Mouse (Mus musculus) kidney, postnatal 25 days (tissue): Measurements from ENCODE around the gene Golgb1.
"Not testable (repeated sequence)": the region's sequence is repeated elsewhere in the genome, so short reads cannot be mapped to it uniquely, and the experiment has no call there.

Experiments used
- DNase-seq, 2 experiments: peaks; one replicate each; pipeline ENCODE4 v3.0.0; 2021; ENCODE audit warnings: mixed read lengths in 2 of 2

The Golgb1 gene

DNA sequence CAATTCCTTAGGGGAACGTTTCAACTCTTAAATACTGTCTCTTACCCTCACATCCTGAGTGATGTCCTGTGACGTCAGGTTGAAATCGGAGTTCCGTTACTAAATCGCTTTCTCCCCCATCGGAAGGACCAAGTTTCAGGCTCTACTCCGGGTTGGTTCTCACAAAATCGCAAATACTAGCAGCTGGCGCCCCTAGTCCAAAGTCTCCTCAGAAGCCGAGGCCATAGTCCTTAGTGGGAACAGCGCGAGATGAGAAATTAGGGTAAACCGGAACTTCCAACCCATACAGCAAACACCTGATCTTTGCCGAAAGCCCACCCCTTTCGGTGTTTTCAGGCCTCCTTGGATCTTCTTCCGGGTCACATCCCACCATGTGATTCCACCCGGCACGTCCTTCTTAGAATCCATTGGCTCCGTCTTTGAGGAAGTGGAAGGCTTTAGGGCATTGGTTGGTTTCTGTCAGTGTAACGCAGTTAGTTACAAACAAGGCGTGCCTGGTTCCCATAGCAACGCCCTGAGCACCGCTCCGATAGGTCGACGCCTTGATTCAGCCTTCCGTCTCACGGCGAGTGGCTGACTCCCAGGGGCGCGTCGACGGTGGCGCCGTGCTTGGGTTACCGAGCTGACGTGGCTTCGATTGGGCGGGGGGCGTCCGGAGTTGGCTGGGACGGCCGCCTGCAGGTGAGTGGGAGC, at the start of gene Golgb1, which contains the start of gene Eaf2:
TSS of gene Golgb1 (plus strand) at position 558 of the 693 bp plus-strand sequence.
TSS of gene Eaf2 (minus strand) at position 421 of the 693 bp plus-strand sequence.
- DNase-seq = peak; percentile 99

DNA sequence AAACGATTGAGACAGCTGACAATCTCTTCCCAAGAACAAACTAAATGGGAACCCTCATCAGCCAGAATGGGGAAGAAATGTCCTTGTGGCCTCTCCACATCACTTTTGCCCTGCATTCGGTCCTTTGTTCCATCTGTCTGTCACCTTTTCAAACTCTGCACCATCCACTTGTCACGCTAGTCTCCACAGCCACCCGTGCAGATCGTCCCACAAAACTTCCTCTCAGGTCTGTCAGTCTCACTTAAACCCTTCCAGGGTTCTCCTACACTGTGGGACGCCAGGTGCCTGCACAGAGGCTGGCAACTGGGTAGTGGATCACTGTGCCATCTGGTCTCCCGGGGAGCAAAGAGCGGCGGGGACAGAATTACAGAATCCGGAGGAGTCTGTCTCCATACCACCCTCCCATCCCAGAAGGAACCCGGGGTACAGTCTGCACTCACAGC, 47.3 kb upstream of the Golgb1 start:
- DNase-seq = no peak

DNA sequence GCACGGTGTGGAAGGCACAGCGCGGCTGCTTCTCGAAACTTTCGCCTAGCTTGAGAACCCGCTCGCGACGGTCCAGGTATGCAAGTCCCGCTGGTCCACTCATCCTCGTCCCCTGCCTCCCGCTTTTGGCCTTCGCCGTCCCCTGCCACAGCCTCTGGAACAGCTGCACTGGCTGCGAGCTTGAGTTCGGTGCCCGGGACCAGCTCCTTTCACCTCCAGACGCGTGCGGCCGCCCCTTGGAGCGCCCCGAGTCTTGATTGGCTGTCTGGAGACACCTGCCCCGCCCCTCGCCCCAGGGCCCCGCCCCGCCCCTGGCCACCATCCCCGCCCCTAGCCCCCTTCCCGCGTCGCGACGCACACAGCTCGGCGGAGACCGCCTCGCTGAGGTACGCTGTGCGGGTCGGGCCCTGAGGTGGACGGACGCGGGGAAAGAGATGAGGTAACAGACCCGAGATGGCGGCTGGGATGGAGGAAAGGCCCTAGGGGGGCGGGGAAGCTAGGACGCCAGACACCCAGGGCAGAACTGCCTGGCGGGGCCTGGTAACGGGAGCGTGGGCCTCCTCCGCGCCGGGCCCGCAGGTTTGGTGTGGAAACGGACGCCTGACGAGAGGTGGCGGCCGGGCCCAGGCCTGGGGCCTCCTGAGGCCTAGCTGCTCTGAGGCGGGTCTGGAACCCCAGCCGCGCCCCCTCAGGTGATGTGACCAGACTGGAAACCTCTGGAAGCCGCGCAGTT, 46.7 kb upstream of the Golgb1 start, which contains the start of gene Iqcb1:
TSS of gene Iqcb1 (plus strand) at position 332 of the 733 bp plus-strand sequence.
- peak; percentile 89 to 94 for DNase-seq

DNA sequence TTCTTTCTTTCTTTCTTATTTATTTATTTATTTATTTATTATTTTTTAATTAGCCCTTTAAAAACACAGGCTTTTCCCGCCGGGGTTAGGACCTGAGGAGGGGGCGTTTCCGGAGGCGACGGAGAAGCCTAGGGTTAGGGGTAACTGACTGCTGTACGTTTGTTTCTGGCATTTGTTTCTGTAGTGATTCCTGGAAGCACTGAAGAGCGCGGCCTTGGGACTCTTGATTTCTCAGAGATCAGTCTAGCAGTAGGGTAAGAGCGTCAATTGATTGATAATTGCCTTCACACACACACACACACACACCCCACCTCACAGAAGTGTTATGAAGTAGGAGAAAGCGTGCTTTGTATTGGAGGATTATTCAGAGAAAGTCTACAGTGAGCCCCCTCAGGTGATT, 46.1 kb upstream of the Golgb1 start:
- DNase-seq = no peak

DNA sequence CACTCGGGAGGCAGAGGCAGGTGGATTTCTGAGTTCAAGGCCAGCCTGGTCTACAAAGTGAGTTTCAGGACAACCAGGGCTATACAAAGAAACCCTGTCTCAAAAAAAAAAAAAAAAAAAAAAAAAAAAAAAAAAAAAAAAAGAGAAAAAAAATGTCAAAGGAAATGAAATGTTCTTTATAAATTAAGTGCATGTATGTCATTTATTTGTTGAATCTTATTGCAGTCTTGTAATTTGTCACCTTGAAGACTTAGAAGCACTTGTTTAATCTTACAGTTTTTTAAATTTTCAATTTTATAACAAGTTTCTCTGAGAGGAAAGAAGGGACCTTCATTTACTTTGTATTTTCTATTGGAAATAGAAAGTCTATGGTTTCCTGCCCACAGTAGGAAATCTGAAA, 28.0 kb upstream of the Golgb1 start:
- DNase-seq = not testable (repeated sequence)

DNA sequence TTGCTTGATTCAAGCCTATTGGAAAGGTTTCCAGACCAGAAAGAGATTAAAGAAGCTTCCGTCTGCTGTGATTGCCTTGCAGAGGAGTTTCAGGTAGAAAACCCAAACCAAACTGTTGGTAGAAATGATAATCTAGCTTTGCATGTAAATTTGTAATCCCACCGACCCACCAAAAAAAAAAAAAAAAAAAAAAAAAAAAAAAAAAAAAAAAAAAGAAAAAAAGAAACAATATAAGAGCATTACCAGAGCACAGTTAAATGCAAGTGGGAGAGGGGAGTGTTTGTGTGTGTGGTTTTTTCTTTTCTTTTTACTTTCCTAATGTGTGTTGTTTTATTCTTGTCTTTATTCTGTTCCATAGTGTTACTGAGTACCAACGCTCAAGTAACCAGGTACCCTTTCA, 23.7 kb upstream of the Golgb1 start:
- DNase-seq = no peak

DNA sequence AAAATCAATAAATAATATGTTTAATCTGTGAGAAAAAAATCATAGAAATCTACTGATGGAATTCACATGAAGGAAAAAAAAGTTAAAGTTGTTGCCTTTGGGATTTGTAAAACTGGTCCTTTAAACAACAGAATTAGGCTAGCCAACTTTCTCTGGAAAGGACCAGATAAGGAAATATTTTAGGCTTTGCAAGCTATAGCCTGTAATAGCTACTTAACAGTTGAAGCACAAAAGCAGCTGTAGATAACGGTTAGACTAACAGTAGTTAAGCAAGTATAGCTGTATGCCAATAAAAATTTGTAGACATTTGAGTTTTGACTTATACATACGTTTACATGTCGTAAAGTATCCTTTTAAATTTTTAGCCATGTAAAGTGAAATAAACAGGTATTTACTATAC, 11.4 kb upstream of the Golgb1 start:
- DNase-seq = no peak

DNA sequence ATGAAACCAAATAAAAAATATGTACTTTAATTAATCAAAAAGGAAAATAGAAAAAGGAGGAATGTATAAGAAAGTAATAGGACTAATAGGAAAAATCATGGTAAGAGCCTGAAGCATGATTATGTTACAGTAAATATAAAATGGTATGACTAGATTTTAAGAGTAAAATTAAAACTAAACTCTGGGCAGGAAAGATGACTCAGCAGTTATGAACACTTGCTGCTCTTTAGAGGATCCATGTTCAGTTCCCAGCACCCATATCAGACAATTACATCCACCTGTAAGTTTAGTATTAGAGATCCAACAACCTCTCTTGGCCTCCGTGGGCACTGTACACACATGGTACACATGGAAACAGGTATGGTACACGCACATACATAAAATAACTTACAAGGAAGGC, 5.5 kb upstream of the Golgb1 start:
- no peak for DNase-seq

DNA sequence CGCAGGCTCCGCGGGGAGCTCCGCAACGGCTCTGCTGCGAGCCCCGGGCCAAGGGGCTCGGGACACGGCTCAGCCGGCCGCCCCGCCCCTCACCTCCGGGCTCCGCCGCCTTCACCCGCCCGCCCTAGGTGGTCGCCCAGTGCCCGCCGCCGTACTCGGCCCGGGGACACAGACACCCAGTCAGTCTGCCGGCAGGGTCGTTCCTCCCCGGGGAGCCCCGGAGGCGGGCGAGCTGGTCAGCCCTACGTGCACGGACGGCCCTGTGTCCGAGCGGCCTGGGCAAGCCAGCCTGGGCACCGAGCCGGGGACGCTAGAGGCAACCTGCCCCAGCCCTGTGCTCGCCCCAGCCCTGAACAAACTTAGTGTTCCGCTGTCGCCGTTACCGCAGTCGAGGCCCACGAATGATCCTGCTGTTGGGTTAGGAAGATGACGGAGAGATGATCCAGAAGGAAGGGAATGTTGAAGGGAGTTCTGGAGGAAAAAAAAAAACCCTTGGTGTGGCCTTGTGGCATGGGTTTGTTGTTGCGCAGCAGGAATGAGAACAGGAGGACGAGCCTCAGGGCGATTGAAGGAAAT, 424 bp downstream of the Golgb1 start:
- DNase-seq = peak; percentile 48 to 73

DNA sequence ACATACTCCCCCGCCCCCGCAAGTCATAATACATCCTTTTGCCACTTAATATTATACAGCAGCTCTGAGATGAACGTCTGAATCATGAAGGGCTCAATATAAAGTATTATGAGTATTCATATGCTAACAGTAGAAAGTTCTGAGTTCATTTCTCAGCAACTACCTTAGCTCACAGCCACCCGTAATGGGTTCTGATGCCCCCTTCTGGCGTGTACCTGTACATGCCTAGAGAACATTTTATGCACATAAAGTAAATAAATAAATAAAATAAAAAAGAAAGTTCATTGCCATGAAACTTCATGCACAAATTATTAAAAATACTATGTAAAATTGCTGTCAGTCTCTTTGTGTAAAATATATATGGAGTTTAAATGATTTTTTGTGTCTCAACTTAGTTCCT, 2.4 kb downstream of the Golgb1 start:
- DNase-seq = peak in 1 of 2 experiments; percentile 34

DNA sequence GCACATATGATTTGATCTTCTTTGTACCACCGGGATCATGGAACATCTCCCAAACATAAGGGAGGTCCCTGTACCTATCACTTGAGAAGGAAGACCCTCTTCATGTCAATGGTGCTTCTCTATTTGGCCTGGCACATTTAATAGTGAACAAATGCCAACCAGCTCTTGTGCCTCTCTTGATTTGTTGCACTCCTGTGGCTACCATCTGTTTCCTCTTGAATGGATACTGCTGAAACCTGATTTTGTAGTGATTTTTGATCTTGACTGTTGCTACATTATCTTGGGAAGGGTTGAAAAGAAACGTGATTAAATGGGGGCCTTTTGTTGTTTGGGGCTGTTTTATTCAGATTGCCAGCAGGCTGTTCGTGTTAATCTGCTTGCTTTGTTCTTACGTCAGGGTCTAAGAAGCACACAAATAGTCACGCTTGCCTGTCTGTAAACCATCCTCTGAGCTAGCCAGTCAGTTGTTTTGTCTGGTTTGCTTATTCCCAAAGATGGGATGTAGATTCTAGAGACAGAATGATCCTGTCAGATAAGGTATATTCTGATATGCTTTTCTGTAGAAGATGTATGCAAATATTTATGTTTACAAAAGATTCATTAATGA, 7.9 kb downstream of the Golgb1 start:
- DNase-seq = no peak

DNA sequence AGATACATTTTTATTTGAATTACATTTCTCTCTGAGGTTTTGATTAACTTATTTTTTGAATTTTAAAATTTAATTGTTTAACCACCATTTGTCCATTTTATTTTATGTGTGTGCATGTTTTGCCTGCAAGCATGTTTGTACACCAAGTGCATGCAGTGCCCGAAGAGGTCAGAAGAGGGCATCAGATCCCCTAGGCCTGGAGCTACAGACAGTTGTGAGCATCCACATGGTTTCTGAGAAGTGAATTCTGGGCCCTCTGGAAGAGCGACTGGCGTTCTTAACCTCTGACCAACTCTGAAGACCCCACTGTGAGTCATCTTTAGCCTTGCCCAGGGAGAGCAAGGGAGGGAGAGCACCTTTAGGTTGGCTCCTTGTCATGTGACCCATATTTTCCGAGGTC, 9.9 kb downstream of the Golgb1 start:
- peak in 1 of 2 experiments; percentile 38 for DNase-seq

DNA sequence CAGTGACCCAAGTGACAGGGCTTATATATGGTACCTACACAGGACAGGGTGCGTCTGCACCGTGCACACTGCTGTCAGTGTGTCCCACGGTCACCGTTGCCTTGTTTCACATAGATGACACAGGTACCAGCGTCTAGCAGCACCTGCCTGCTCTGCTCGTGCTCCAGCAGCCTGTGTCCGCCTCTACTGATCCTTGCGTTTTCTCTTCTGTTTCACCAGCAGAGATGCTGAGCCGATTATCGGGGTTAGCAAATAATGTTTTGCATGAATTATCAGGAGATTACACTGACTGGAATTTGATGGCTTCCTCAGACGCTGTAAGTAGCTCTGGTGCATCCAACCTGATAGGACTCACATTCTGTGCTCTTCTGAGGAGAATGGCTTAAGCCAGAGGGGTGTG, 11.0 kb downstream of the Golgb1 start:
- DNase-seq = no peak

DNA sequence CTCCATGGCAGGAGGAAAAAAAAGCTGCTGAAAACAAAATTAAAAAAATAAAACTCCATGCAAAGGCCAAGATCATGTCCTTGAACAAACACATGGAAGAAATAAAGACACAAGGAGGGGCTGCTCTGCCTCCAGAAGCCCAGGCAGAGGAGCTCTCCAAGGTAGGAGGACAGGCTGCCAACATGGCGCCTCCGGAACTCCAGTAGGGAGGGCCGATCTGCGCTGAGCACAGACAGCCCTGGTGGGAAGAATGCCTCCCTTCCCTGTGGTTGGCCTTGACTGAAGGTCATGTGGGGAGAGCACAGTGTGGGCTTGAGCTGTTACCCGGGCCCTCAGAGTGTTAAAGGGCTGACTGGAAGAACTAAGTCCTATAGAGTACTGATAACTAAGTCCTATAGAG, 12.6 kb downstream of the Golgb1 start:
- DNase-seq = no peak

DNA sequence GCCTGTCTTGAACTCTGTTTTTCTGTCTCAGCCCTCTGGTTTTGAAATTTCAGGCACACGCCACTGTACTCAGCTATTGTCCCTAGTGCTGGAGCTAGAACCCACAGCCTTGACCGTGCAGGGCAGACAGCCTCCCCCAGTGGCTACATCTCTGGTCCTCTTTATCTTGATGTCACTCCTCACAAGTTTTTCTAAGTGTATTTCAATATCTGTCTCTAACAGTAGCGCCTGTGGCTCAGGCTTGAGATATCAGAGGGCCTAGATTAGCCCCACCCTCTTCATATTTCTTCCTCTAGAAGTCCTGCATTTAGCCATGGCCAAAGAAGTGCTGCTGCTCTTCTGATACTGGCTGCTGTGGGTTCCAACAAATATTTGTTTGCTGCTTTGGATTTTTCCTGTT, 15.6 kb downstream of the Golgb1 start:
- DNase-seq = no peak

DNA sequence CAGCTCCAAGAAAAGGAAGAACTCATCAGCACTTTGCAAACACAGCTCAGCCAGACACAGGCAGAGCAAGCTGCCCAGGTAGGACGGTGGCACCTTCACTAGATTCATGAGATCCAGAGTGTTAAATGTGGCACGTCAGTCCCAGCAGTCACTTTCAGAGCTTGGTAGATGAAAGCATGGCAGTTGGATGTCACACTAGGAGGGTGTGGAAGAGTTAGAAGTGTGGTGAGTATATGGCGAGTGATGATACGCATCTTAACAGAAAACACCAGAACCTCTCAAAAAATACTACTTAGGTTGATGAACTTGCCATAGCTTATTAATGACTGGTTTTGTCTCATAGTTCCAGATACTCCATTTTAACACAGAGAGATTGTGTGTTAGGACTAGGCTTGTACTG, 16.5 kb downstream of the Golgb1 start:
- no peak for DNase-seq

DNA sequence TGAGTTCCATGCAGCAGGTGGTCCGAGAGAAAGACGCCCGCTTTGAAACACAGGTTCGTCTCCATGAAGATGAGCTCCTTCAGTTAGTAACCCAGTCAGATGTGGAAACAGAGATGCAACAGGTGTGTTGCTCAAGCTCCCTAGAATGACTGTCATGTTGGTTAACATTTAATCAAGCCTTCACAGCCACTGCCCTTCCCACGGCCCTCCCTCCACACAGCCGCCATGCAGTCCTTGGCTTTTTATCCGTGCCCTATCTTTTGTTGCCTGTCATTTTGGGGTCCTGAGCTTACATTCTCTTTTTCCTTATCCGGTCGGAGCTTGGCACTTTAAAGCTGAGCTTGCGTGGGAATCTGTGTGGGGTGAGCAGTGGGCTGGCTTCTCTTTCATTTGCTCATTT, 18.4 kb downstream of the Golgb1 start:
- no peak for DNase-seq

DNA sequence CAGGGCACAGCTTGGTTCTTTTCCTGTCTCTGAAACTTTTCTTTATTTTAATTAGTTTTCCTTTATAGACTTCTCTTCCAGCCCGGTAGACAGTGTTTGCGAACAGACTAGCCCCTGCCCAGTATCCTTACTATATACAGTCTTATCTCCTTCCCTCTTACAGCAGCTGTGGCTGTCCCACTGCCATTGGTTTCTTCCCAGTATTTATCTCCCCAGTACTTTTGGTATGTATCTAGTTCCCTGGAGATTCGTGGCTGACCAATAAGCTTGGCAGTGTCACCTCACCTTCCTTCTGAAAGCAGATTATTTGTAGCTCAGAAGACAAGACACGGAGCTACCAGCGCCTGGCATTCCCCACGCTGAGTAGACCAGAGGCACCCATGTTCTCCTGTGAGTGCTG, 21.8 kb downstream of the Golgb1 start:
- DNase-seq = no peak

DNA sequence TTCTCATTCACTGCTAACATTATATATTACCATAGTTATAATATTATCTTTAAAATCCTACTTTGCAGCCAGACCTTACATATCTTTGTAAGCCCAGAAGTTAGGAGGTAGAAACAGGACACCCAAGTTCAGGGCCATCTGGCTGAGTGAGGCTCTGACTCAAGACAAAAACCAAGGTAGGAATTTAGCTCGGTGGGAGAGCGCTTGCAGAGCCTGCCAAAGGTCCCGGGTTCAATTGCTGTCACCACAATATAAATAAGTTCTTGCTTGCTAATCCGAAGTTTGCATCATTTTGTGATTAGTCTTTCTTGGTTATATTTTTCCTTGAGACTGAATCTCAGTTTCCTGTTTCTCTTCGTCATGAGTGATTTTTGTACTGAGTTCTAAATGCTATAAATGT, 28.2 kb downstream of the Golgb1 start:
- no peak for DNase-seq

DNA sequence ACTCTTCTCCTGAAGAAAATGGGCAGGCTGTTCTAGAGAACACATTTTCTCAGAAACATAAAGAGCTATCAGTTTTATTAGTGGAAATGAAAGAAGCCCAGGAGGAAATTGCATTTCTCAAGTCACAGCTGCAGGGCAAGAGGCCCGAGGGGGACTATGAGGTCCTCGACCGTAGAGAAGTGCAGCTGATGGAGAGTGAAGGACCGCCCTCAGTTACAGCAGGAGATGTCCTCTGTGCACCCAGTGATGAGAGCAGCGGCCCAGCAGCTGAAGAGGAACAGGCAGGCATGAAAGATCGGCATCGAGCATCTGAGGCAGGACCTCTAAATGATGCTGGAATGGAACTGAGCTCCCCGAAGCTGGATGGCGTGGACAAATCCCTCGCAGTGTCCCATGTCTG, 37.0 kb downstream of the Golgb1 start:
- no peak for DNase-seq

DNA sequence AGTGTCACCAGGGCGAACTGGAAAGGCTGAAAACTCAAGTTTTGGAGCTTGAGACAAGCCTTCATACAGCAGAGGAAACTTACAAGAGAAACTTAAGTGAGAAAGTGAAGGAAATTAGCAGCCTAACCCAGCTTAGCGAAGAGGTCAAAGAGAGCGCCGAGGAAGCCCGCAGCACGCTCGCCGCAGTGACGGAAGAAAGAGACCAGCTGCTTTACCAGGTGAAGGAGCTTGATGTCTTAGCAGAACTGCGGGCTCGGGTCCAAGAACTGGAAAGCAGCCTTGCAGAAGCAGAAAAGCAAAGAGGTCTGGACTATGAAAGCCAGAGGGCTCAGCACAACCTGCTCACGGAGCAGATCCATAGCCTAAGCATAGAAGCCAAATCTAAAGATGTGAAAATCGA, 37.4 kb downstream of the Golgb1 start:
- no peak for DNase-seq

DNA sequence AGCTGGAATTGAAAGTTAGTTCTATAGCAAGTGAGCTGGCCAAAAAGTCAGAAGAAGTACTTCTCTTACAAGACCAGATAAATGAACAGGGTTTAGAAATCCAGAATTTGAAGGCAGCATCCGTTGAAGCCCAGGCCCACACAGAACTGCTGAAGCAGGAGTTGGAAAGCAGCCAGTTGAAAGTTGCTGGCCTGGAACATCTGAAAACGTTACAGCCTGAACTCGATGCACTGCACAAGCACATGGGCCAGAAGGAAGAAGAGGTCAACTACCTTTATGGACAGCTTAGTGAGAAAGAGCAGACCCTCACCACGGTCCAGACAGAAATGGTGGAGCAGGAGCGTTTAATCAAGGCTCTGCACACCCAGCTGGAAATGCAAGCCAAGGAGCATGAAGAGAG, 39.3 kb downstream of the Golgb1 start:
- peak; percentile 81 to 86 for DNase-seq

DNA sequence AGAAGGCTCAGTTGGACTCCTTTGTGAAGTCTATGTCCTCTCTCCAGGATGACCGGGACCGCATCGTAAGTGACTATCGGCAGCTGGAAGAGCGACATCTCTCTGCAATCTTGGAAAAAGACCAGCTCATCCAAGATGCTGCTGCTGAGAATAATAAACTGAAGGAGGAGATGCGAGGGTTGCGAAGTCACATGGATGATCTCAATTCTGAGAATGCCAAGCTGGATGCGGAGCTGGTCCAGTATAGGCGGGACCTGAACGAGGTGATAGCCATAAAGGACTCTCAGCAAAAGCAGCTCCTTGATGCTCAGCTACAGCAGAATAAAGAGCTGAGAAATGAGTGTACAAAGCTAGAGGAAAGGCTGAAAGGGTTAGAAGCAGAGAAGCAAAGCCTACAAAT, 43.6 kb downstream of the Golgb1 start:
- DNase-seq = no peak

DNA sequence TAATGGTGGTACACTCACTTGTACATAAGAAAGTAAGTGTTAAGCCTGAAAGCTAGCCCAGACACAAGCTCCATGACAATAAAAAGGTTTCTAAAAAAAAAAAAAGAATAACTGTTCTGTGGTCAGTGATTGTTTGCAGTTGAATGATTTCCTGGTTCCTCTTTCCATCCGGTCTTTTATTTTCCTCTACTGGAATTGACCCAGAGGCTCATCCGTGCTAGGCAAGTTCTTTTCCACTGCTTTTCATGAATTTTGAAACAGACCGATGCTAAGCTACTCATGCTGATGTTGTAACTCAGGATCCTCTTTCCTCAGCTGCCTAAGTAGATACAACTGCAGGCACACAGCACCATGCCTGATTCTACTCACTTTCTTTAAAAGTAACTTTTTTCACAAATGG, 45.5 kb downstream of the Golgb1 start:
- no peak for DNase-seq
